Mouse (Mus musculus) macrophage (primary cell): ENCODE measurements around the gene Cdkl5. TPM values are rescaled to one million over a fixed set of nuclear protein-coding genes. Genes with fewer than 3 reads are reported as not detected.

Source experiments
- H3K27ac ChIP-seq: fragments of 350-480 bp; formaldehyde crosslinking; 2 replicates; pipeline ENCODE4 v1.9.0; 2021
- H3K36me3 ChIP-seq: fragments of 350-480 bp; formaldehyde crosslinking; 2 replicates; pipeline ENCODE4 v1.9.0; 2021; ENCODE audit errors: inconsistent target
- H3K4me3 ChIP-seq: fragments of 350-480 bp; formaldehyde crosslinking; 2 replicates; pipeline ENCODE4 v1.9.0; 2021; ENCODE audit errors: inconsistent target
- H3K79me2 ChIP-seq: fragments of 350-480 bp; formaldehyde crosslinking; 2 replicates; pipeline ENCODE4 v1.9.0; 2021; ENCODE audit errors: inconsistent target
- WGBS: methylation state at CpG from one replicate; pipeline ENCODE4 v1.1.7; 2026; ENCODE audit warnings: inconsistent platforms; ENCODE audit not compliant: missing documents; 5-methylcytosine and 5-hydroxymethylcytosine counted together
- polyA plus RNA-seq: library from polyadenylated mRNA; stranded (reverse); fragments of 250-400 nt; gene quantifications from 3 replicates; pipeline ENCODE4 v1.2.4, GENCODE M21; 2018; ENCODE audit warnings: inconsistent platforms

Gene Cdkl5
- polyA plus RNA-seq, 1 experiment from 2014 or later: 0.75 TPM

DNA sequence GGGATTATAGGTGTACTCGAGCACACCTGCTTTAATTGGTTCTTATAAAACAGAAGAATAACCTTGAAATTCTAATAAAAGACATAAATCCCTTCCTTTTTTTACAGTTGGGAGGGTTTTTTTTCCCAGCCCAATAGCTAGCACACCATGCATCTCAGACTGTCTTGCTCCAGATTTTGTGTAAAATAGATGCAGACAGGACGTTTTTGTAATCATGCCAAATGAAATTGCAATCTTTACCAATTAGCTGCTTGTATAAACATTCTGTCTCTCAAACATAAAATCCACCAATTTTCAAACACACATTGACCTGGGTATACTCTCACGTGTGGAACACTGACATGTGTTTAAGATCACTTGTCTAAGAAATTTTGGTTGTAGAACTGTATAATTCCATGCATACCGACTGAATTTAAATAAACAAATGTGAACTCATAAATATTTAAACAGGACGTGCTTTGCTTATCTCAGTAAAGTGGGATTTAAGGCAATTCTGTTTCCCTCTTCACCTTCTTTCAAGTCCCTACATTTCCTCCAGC is 35.8 kb downstream of the Cdkl5 start:
- WGBS: 90% methylated on average over 5 of the region's 5 CpGs
- no peaks in the 10 kb centered on the region for H3K36me3 ChIP-seq
- H3K27ac ChIP-seq: no peak overlapping the region
- no peaks in the 10 kb centered on the region for H3K79me2 ChIP-seq
- no peak overlapping the region for H3K4me3 ChIP-seq

- no peak overlapping the region for H3K27ac ChIP-seq
- H3K79me2 ChIP-seq: no peaks in the 10 kb centered on the region
- 96% methylated on average over 2 of the region's 2 CpGs for WGBS
- H3K4me3 ChIP-seq: no peak overlapping the region
- H3K36me3 ChIP-seq: no peaks in the 10 kb centered on the region
Observed at GRCm38 (mm10) chrX:160949583-160949982, 44.9 kb downstream of the Cdkl5 start.

- Histone ChIP-seq H3K4me3 (no peak overlapping the region), H3K36me3 (no peaks in the 10 kb centered on the region), H3K79me2 (no peaks in the 10 kb centered on the region), H3K27ac (no peak overlapping the region)
- 95% methylated on average over 4 of the region's 4 CpGs for WGBS
Observed at GRCm38 (mm10) chrX:160944722-160945121, 49.8 kb downstream of the Cdkl5 start.

DNA sequence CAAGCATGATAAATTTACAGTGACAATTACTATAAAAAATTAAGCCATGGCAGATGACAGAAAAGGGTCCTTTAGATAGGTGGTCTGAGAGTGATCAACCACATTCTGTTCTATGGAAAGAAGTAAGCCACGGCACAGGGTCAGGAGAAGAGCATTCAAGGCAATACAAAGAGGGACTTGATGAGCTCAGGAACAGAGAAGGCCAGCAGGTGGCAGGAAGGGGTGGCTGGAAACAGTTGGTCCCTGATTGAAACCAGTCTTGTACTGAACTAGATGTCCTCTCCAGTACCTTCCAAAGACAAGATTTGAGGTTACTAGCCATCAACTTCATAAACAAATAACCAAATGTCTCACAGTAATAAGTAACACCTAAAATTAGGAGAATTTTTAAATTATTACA is 59.0 kb downstream of the Cdkl5 start:
- no peaks in the 10 kb centered on the region for H3K79me2 ChIP-seq
- no peaks in the 10 kb centered on the region for H3K36me3 ChIP-seq
- 82% methylated on average over 1 of the region's 1 CpGs for WGBS
- no peak overlapping the region for H3K27ac ChIP-seq
- no peak overlapping the region for H3K4me3 ChIP-seq

GRCm38 (mm10) chrX:160930656-160931055 is 63.8 kb downstream of the Cdkl5 start:
- H3K79me2 ChIP-seq: no peaks in the 10 kb centered on the region

DNA sequence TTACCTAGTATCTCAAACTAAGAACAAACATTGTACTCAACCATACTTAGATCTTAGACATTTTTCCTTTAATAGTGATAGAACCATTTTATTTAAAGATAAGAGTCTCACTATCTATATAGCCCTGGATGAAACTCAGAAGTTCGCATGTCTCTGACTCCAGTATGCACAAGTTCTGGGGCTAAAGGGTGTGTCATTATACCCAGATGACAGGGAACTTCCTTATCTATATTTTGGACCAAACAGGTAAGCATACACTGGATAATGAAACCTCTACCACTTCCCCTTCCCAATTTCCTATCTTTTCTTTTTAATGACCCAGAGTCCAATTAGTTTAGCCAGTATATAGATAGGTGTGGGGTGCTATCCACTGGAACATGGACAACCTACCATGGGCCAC is 65.6 kb downstream of the Cdkl5 start:
- H3K36me3 ChIP-seq: no peaks in the 10 kb centered on the region
- no peak overlapping the region for H3K4me3 ChIP-seq
- H3K79me2 ChIP-seq: no peaks in the 10 kb centered on the region
- H3K27ac ChIP-seq: no peak overlapping the region
- 86% methylated on average over 1 of the region's 1 CpGs for WGBS

More at GRCm38 (mm10) chrX:160930656-160931055, 63.8 kb downstream of the Cdkl5 start:
- Histone ChIP-seq H3K4me3 (no peak overlapping the region), H3K36me3 (no peaks in the 10 kb centered on the region), H3K27ac (no peak overlapping the region)

DNA sequence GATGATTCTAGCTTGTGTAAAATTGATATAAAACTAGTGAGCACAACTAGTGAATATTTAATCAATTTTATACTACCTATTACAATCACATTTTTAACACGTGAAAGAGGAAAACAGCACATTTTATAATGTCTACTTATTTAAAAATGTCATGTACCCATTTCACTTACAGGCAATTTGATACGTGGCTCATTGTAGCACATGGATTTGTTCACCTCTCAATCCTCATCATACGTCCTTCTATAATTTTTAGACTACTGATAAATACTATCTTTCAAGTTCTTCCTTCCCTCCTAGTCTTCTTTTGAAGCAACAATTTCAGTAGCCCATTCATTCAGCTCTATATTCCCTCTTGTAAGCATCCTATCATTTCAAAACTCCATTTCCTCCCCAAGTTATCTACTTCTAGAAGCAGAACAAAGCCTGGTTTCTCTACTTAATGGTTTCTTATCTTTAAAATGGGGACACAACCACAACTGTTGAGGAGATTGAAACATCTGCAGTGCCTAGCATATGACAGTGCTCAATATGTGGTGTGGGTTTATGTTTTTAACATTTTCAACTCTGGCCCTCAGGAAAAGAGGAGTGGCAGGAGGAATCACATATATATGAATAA is 75.4 kb downstream of the Cdkl5 start:
- no peak overlapping the region for H3K27ac ChIP-seq
- WGBS: 97% methylated on average over 3 of the region's 3 CpGs
- no peaks in the 10 kb centered on the region for H3K79me2 ChIP-seq
- H3K36me3 ChIP-seq: no peaks in the 10 kb centered on the region
- H3K4me3 ChIP-seq: no peak overlapping the region

DNA sequence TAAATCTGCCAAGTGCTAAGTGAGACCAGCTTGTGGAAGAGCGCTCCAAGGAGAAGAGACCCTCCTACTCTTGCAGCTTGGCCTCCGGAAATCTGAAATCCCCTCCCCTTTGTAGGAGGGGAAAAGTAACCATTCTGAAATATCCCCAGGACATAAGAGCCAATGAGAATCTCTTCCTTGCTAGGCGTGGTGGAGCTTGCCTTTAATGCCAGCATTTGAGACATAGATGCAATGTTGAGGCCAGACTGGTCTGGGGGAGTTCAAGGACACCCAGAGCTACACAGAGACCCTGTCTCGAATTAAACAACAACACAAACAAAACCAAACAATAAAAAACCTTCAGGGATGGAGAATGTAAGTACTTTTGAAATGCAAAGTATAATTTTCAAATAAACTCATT is 87.6 kb downstream of the Cdkl5 start, which contains the start of gene Gja6:
Gja6 (minus strand) TSS at position 101 of the 400 bp plus-strand sequence.
- WGBS: 75% methylated on average over 4 of the region's 4 CpGs
- H3K4me3 ChIP-seq: no peak within 1 kb of the TSS
- no peak within 1 kb of the TSS for H3K27ac ChIP-seq
- no peaks in the 10 kb centered on the region for H3K79me2 ChIP-seq
- H3K36me3 ChIP-seq: no peaks in the 10 kb centered on the region

DNA sequence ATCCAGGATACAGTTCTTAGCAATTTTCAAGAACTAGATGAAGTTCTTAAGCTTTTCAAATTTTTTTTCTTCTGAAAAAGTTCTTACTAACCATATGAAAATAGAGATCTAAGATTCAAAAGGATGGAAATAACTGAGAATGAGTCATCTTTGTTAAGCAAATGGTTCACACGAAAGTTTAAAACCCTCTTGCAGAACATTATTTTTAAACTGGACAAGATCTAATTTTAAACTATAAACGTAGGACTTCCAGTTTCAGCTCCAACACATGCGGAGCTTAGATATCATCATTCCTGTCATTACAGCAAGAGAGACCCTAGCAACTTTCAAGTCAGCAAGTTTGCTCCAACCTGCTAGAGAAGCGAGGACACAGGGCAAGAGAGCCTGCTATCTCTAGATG is 88.0 kb downstream of the Cdkl5 start:
- H3K27ac ChIP-seq: no peak overlapping the region
- WGBS: 79% methylated on average over 4 of the region's 4 CpGs
- H3K36me3 ChIP-seq: no peaks in the 10 kb centered on the region
- H3K79me2 ChIP-seq: no peaks in the 10 kb centered on the region
- no peak overlapping the region for H3K4me3 ChIP-seq

- no peak overlapping the region for H3K4me3 ChIP-seq
- H3K36me3 ChIP-seq: no peaks in the 10 kb centered on the region
- H3K79me2 ChIP-seq: no peaks in the 10 kb centered on the region
- no peak overlapping the region for H3K27ac ChIP-seq
- WGBS: 86% methylated on average over 4 of the region's 4 CpGs
Observed at GRCm38 (mm10) chrX:160905913-160906312, 88.6 kb downstream of the Cdkl5 start.

DNA sequence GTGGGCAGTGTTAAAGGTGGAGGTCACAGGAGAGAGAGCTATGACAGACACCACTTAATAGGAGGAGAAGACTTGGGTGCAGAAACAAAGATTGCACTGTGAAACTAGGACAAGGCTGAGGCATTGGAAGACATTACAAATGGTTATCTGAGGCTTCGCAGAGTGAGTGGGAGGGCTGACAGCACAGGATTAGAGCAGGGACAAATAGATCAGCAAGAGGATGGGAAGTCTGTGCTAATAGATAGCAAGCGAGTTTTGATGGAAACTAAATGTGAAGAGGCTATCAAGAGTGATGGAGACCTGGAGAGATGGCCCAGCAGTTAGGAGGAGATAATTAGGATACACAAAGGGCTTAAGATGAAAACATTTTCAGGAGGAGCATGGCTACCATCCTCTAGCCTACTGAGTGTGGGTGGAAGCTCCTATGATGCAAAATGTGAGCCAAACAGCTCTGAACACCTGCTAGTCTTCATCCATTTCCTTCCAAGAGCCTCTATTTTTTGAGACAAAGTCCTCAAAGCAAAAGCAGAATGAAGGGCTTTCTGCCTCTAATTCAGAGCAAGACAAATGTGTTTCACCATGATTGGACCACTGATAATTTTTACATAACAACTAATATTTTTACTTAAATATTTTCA is 89.3 kb downstream of the Cdkl5 start:
- Histone ChIP-seq H3K79me2 (no peaks in the 10 kb centered on the region), H3K27ac (no peak overlapping the region)
- 96% methylated on average over 2 of the region's 2 CpGs for WGBS

GRCm38 (mm10) chrX:160901118-160901517 is 93.4 kb downstream of the Cdkl5 start:
- H3K27ac ChIP-seq: no peak overlapping the region
- H3K36me3 ChIP-seq: no peaks in the 10 kb centered on the region
- no peak overlapping the region for H3K4me3 ChIP-seq
- H3K79me2 ChIP-seq: no peaks in the 10 kb centered on the region
- 100% methylated on average over 2 of the region's 2 CpGs for WGBS

More for the DNA sequence above, 89.3 kb downstream of the Cdkl5 start:
- Histone ChIP-seq H3K36me3 (no peaks in the 10 kb centered on the region), H3K4me3 (no peak overlapping the region)

DNA sequence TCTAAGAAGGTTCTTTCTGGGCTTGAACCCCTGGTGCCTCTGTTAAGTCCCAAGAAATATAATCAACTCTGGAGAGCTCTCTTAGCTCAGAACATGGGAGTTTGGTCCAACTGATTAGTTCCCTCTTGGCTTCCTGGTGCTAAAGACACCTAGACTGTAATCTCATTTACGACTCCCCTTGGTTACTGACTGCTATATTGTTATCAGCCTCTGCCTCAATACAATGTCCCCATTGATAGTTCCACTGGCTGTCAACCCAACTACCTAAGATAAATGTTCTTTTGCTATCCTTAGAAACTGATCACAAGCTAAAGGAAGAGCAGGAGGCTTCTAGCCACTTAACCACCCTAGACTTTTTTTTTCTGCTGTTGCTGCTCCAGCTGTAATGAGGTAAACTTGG is 102.4 kb downstream of the Cdkl5 start:
- 83% methylated on average over 1 of the region's 1 CpGs for WGBS
- no peaks in the 10 kb centered on the region for H3K36me3 ChIP-seq
- no peaks in the 10 kb centered on the region for H3K79me2 ChIP-seq
- H3K4me3 ChIP-seq: no peak overlapping the region
- H3K27ac ChIP-seq: no peak overlapping the region

- Histone ChIP-seq H3K4me3 (no peak overlapping the region), H3K36me3 (no peaks in the 10 kb centered on the region), H3K27ac (no peak overlapping the region), H3K79me2 (no peaks in the 10 kb centered on the region)
- WGBS: 96% methylated on average over 2 of the region's 2 CpGs
Observed at GRCm38 (mm10) chrX:160886301-160886700, 108.2 kb downstream of the Cdkl5 start.

DNA sequence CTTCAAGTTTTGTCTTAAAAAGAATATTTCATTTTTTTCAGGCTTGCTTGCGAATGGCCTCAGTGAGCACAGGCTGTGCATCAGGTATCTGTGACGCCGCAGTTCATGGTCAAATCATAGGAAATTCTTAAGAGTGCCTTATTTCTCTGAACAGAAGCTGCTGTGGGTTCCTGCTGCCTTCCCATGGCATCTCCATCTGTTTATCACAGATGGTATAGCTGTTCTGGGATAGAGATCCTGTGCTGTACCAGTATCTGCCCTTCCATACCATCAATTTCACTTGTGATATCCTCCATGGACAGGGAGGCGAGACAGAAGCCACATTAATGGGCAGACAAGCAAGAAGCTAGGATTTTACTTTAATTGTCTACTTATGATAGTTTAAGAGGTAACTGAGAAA is 127.9 kb downstream of the Cdkl5 start:
- WGBS: 92% methylated on average over 4 of the region's 4 CpGs
- Histone ChIP-seq H3K36me3 (no peaks in the 10 kb centered on the region), H3K27ac (no peak overlapping the region), H3K79me2 (no peaks in the 10 kb centered on the region), H3K4me3 (no peak overlapping the region)
